Mouse (Mus musculus) stomach, postnatal 0 days (tissue): ENCODE measurements around the gene Armh4. TPM values are rescaled to one million over a fixed set of nuclear protein-coding genes. Genes with fewer than 3 reads are reported as not detected.

Experiments used
- ATAC-seq: fragments of 200-750 bp; cut with Nextera tagmentation; 2 replicates; pipeline ENCODE4 v1.8.0; 2017; ENCODE audit not compliant: low FRiP score, low TSS enrichment
- DNase-seq: peaks from one replicate; pipeline ENCODE4 v3.0.0-alpha.2; 2016; ENCODE audit warnings: low spot score
- H3K27ac ChIP-seq: fragments of 300-500 bp; sonication (generic); replicated peaks from 2 replicates; pipeline ENCODE4 v1.5.1; 2014; ENCODE audit warnings: mild to moderate bottlenecking, control low read depth
- H3K27me3 ChIP-seq: fragments of 300-500 bp; sonication (generic); 2 replicates; pipeline ENCODE4 v1.6.1; 2014; ENCODE audit warnings: low read length; ENCODE audit not compliant: control insufficient read depth, insufficient read depth
- H3K36me3 ChIP-seq: fragments of 300-500 bp; sonication (generic); 2 replicates; pipeline ENCODE4 v1.6.1; 2014; ENCODE audit warnings: low read length, mixed read lengths; ENCODE audit not compliant: control insufficient read depth, insufficient read depth
- H3K4me1 ChIP-seq: fragments of 300-500 bp; sonication (generic); replicated peaks from 2 replicates; pipeline ENCODE4 v1.6.1; 2014; ENCODE audit warnings: antibody characterized with exemption; ENCODE audit not compliant: control insufficient read depth, insufficient read depth
- H3K4me2 ChIP-seq: fragments of 300-500 bp; sonication (generic); replicated peaks from 2 replicates; pipeline ENCODE4 v1.6.1; 2014; ENCODE audit warnings: low read depth, mild to moderate bottlenecking, control low read depth, moderate library complexity
- H3K4me3 ChIP-seq: fragments of 300-500 bp; sonication (generic); 2 replicates; pipeline ENCODE4 v1.5.1; 2014; ENCODE audit warnings: low read depth, low read length, control low read depth
- H3K9ac ChIP-seq: fragments of 300-500 bp; sonication (generic); 2 replicates; pipeline ENCODE4 v1.6.1; 2014; ENCODE audit warnings: mild to moderate bottlenecking, low read length, control low read depth, mixed read lengths
- H3K9me3 ChIP-seq: fragments of 300-500 bp; sonication (generic); 2 replicates; pipeline ENCODE4 v1.6.1; 2016; ENCODE audit warnings: low read length; ENCODE audit not compliant: control insufficient read depth
- CTCF ChIP-seq: IDR thresholded peaks from 2 replicates; pipeline ENCODE4 v1.5.1; 2016; ENCODE audit warnings: antibody characterized with exemption, low read depth, mild to moderate bottlenecking, moderate library complexity
- EP300 ChIP-seq: optimal IDR thresholded peaks from 2 replicates; pipeline ENCODE3; 2016; ENCODE audit warnings: antibody characterized with exemption
- whole genome bisulfite sequencing: fragments of 180-500 bp; shearing (Covaris S2); extraction: QIAGEN DNeasy Blood & Tissue Kit; methylation state at CpG from one replicate; pipeline ENCODE4 v1.1.7; 2014; 5-methylcytosine and 5-hydroxymethylcytosine counted together
- polyA plus RNA-seq: library from polyadenylated mRNA; unstranded; fragments of >200 nt; fragmentation: Nextera tagmentation; extraction: Ambion mirVana; gene quantifications from 2 replicates; pipeline ENCODE4 v1.2.1, GENCODE M21; 2015

Armh4 gene
- polyA plus RNA-seq, 1 experiment from 2014 or later = 4.4 TPM

DNA sequence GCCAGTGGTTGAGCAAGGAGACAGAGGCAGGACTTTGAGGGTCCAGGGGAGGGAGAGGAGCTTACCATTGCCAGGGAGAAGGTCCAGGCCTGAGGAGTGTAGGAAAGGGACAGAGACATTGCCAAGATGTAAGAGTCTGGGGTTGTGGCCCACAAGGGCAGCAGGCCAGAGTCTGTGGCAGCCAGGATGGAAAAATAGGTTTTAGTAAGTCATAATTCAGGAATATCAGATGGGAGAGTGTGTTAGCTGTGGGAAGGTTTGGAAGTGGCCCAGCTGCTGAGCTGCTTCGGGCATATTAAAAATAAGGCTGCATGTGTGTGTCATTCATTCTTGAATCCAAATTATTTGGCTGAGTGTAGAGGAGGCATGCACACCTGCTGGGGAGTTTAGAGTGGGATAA, 11.4 kb downstream of the Armh4 start:
- DNase-seq = no peak
- WGBS = 64% methylated on average over 1 of the region's 1 CpGs
- TF ChIP-seq CTCF = no peak
- no peak for TF ChIP-seq EP300

DNA sequence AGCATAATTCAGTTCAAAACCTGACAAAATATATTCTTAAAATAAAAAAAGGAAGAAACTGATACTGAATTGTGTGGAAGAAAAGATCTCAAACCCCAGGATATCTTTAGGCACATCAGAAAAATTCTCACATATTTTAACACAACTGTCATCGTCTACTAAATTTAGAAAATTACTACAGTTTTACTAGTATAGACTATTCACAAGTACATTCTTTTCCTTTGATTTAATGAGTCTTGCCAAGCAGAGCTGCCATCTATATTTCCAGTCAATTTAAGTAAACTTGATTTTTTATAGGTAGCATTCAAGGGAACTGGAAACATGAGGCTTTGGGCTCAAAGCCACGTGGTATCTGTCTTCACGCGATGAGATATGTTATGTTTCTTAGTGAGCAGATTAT, 16.6 kb downstream of the Armh4 start:
- Histone ChIP-seq H3K4me3 (no peak overlapping the region), H3K27me3 (no peaks in the 10 kb centered on the region), H3K4me1 (no peaks in the 10 kb centered on the region), H3K4me2 (no peak overlapping the region), H3K9me3 (no peaks in the 10 kb centered on the region), H3K27ac (no peak overlapping the region), H3K36me3 (no peaks in the 10 kb centered on the region), H3K9ac (no peak overlapping the region)
- DNase-seq (no peak), ATAC-seq (no peak)
- 82% methylated on average over 4 of the region's 4 CpGs for WGBS
- TF ChIP-seq CTCF (no peak), EP300 (no peak)

More for the DNA sequence above, 11.4 kb downstream of the Armh4 start:
- no peak overlapping the region for H3K9ac ChIP-seq
- no peak overlapping the region for H3K4me3 ChIP-seq
- H3K27me3 ChIP-seq = no peaks in the 10 kb centered on the region
- no peak for ATAC-seq
- no peaks in the 10 kb centered on the region for H3K9me3 ChIP-seq
- no peak overlapping the region for H3K27ac ChIP-seq
- no peaks in the 10 kb centered on the region for H3K36me3 ChIP-seq
- H3K4me1 ChIP-seq = no peaks in the 10 kb centered on the region
- no peak overlapping the region for H3K4me2 ChIP-seq

DNA sequence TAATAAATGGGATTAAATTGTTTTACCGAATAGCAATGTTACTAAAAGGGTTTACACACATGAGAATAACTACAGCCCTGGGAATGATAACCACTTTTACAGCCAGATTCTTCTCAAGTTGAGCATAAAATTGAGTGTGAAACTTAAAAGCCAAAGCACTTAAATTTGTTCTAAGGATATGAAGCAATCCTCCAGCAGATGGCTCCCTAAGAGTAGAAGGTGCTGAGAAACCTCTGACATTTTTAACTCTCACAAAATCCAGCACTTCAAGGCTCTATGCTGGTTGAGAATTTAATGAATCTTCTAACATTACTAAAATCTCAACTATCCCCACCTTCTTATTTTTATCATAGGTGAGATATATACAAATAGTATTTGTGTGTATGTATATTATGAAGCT, 27.3 kb downstream of the Armh4 start:
- no peak overlapping the region for H3K9ac ChIP-seq
- 88% methylated on average over 1 of the region's 1 CpGs for WGBS
- ATAC-seq (no peak), DNase-seq (no peak)
- H3K4me2 ChIP-seq = no peak overlapping the region
- H3K4me3 ChIP-seq = no peak overlapping the region
- H3K4me1 ChIP-seq = no peaks in the 10 kb centered on the region
- no peaks in the 10 kb centered on the region for H3K9me3 ChIP-seq
- no peaks in the 10 kb centered on the region for H3K36me3 ChIP-seq
- H3K27me3 ChIP-seq = no peaks in the 10 kb centered on the region
- no peak overlapping the region for H3K27ac ChIP-seq
- TF ChIP-seq CTCF = peak; percentile 51
- TF ChIP-seq EP300 = no peak

DNA sequence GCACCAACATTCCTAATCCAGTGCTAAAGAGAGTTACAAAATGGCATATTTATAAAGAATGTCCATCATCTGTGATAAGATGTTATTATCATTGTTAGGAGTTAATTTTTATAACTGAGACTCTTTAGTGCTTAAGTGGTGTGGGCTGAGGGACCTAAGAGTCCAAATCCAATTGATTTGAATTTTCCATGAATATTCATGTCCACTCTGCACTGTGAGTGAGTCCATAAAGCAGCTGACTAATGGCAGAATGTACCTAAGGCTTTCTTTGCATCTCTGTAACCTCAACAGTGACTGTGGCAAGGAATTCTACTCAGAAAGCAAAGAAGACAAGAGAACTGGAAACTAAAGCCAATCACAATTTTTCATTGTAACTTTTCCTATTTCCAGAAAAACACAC, 30.6 kb downstream of the Armh4 start:
- no peaks in the 10 kb centered on the region for H3K27me3 ChIP-seq
- no peaks in the 10 kb centered on the region for H3K36me3 ChIP-seq
- H3K4me1 ChIP-seq = no peaks in the 10 kb centered on the region
- no peak overlapping the region for H3K4me2 ChIP-seq
- H3K27ac ChIP-seq = no peak overlapping the region
- no peaks in the 10 kb centered on the region for H3K9me3 ChIP-seq
- H3K9ac ChIP-seq = no peak overlapping the region
- DNase-seq (no peak), ATAC-seq (no peak)
- no peak for TF ChIP-seq CTCF
- no peak for TF ChIP-seq EP300
- H3K4me3 ChIP-seq = no peak overlapping the region

DNA sequence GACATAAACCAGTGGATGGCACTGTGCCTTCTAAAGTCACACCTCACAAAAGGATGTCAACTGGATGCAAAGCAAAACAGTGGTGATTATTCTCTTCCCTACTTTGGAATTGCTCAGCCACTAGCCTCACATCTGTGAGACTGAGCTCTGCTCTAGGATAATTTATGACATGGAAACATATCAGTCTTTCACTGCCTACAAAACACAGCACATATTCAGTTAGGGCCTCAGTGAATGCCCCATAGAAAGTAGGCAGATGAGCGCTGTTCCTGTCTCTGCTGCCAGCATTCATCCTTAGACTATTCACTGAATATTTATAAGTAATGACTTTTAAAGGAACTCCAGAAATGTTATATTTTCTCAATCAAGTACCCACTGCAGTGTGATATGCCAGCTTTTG, 37.3 kb downstream of the Armh4 start:
- Histone ChIP-seq H3K9me3 (no peaks in the 10 kb centered on the region), H3K4me2 (no peak overlapping the region), H3K27ac (no peak overlapping the region), H3K4me1 (no peaks in the 10 kb centered on the region), H3K27me3 (no peaks in the 10 kb centered on the region), H3K4me3 (no peak overlapping the region), H3K9ac (no peak overlapping the region), H3K36me3 (no peaks in the 10 kb centered on the region)
- DNase-seq (no peak), ATAC-seq (no peak)
- TF ChIP-seq CTCF (no peak), EP300 (no peak)
- 93% methylated on average over 1 of the region's 1 CpGs for WGBS

DNA sequence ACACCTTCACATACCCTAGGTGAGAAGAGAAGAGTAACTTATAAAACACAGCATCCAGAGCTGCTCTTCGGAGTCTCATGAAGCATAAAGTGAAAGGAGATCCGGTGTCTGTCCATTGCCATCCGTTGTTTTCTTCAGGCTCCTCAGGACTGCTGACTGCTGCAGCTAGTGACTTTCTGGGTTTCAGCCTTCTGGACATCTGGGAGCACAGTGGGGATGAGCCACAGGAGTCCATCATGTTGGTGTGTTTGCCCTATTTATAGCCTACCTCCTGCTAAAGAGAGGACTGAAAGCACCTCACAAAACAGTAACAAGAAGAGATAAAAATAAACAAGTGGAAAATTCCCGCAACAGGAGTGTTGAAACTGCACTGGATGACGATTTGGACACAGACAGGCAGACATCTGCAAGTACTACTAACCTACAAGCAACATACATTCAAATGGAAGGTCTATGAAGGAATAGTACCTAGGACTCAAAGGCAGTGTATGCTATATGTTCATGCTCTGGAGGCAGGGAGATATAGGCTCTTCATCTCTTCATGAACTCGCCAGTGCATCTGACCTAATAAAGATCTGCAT, 39.1 kb downstream of the Armh4 start:
- no peak for TF ChIP-seq EP300
- TF ChIP-seq CTCF = no peak
- H3K36me3 ChIP-seq = no peaks in the 10 kb centered on the region
- WGBS = 81% methylated on average over 6 of the region's 6 CpGs
- ATAC-seq (no peak), DNase-seq (no peak)
- no peak overlapping the region for H3K4me3 ChIP-seq
- H3K9me3 ChIP-seq = no peaks in the 10 kb centered on the region
- no peak overlapping the region for H3K27ac ChIP-seq
- H3K4me2 ChIP-seq = no peak overlapping the region
- H3K4me1 ChIP-seq = no peaks in the 10 kb centered on the region
- H3K9ac ChIP-seq = no peak overlapping the region
- H3K27me3 ChIP-seq = no peaks in the 10 kb centered on the region
